Mouse (Mus musculus): Measurements from ENCODE around the gene Ubxn1. TPM values are rescaled to one million over a fixed set of nuclear protein-coding genes. Genes with fewer than 3 reads are reported as not detected.

The Ubxn1 gene
- polyA plus RNA-seq, 1 experiment from 2014 or later, result 197 TPM

DNA sequence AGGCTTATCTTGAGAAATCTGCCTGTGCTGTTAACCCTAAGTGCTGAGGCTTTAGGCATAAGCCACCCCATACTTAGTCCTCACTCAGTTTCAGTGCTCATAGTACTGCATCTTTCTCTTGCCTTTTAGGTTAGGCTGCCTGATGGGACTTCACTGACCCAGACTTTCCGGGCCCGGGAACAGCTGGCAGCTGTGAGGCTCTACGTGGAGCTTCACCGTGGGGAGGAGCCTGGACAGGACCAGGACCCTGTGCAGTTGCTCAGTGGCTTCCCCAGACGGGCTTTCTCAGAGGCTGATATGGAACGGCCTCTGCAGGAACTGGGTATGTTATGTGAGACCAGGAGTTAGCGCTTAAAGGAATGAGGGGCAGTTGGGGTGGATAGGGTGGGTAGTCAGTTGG, 3.7 kb downstream of the Ubxn1 start:
- H3K4me2 ChIP-seq (replicated peaks; ENCODE audit: low read depth, low read length), result no peak overlapping the region
- no peak overlapping the region for H3K27ac ChIP-seq (ENCODE audit: low read depth, low read length)
- no peaks in the 10 kb centered on the region for H3K27me3 ChIP-seq (ENCODE audit: control insufficient read depth, insufficient read depth, low read length)
- no peaks in the 10 kb centered on the region for H3K9me3 ChIP-seq (ENCODE audit: control insufficient read depth, low read length)
- ATAC-seq (ENCODE audit: low FRiP score, low TSS enrichment), result no peak
- no peak overlapping the region for H3K4me3 ChIP-seq (ENCODE audit: low read length)
- no peak overlapping the region for H3K9ac ChIP-seq (ENCODE audit: low read depth, low read length)
- peaks cover 40% of the 10 kb centered on the region for H3K36me3 ChIP-seq (ENCODE audit: control insufficient read depth, insufficient read depth, low read length)
- peaks cover 5% of the 10 kb centered on the region for H3K4me1 ChIP-seq (ENCODE audit: control insufficient read depth, insufficient read depth, low read length)
- 94% methylated on average over 7 of the region's 7 CpGs for WGBS

DNA sequence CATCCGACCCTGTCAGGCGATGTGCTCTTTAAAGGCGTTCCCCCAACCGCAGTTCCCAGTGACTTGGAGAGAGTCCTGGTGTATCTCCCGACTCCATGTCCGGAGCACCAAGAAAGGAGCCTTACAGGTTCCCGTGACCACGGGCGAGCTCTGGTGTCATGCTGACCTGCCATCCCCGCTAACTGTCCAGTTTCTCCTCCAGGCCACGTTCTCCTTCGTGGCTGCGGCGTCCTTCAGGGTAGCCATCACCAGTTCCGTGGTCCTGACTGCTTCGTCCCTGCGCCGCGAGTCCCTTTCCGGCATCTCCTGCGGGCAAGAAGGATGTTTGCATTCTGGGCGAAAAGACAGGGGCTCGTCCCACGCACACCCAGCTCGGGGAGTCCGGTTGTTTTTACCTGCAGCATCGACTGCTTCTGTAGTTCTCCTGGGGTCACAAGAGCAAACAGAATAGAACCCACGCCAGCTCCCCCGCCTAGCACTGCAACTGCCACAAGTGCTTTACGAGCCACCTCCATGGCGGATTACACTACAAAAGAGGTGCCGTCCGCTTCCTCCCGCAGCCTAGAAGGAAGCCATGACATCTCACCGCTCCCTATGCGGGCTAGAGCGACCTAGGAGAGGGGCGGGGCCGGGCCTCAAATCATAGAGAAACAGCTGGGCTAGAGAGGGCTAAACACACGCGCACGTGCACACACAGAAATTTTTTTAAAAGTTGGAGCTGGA, 9.2 kb downstream of the Ubxn1 start, which contains the start of gene Uqcc3:
TSS of gene Uqcc3 (minus strand) at position 613 of the 723 bp plus-strand sequence.
- under 1% methylated on average over 42 of the region's 42 CpGs for WGBS

GRCm38 (mm10) chr19:8881034-8881392, 9.7 kb downstream of the Ubxn1 start:
- H3K4me1 ChIP-seq (ENCODE audit: control insufficient read depth, insufficient read depth, low read length), result no peaks in the 10 kb centered on the region
- H3K4me3 ChIP-seq (ENCODE audit: low read length), result peak overlapping the region; percentile 76
- peak overlapping the region; percentile 76 for H3K4me2 ChIP-seq (replicated peaks; ENCODE audit: low read depth, low read length)
- H3K36me3 ChIP-seq (ENCODE audit: control insufficient read depth, insufficient read depth, low read length), result peaks cover 9% of the 10 kb centered on the region; the same call in 1 of the 2 replicates
- WGBS, result 18% methylated on average over 3 of the region's 3 CpGs
- no peaks in the 10 kb centered on the region for H3K27me3 ChIP-seq (ENCODE audit: control insufficient read depth, insufficient read depth, low read length)
- no peak; the same call in 1 of the 2 replicates for ATAC-seq (ENCODE audit: low FRiP score, low TSS enrichment)
- H3K9ac ChIP-seq (ENCODE audit: low read depth, low read length), result peak overlapping the region; percentile 85
- no peak overlapping the region for H3K27ac ChIP-seq (ENCODE audit: low read depth, low read length)
- no peaks in the 10 kb centered on the region for H3K9me3 ChIP-seq (ENCODE audit: control insufficient read depth, low read length)

More for the DNA sequence above, 9.2 kb downstream of the Ubxn1 start, which contains the start of gene Uqcc3:
- H3K36me3 ChIP-seq (ENCODE audit: control insufficient read depth, insufficient read depth, low read length), result peaks cover 15% of the 10 kb centered on the region
- H3K4me3 ChIP-seq (ENCODE audit: low read length), result peak within 1 kb of the TSS; percentile 76
- H3K9me3 ChIP-seq (ENCODE audit: control insufficient read depth, low read length), result no peaks in the 10 kb centered on the region
- H3K27ac ChIP-seq (ENCODE audit: low read depth, low read length), result peak within 1 kb of the TSS; percentile 89
- ATAC-seq (ENCODE audit: low FRiP score, low TSS enrichment), result peak; percentile 97
- no peaks in the 10 kb centered on the region for H3K27me3 ChIP-seq (ENCODE audit: control insufficient read depth, insufficient read depth, low read length)
- peak within 1 kb of the TSS; percentile 85 for H3K9ac ChIP-seq (ENCODE audit: low read depth, low read length)
- H3K4me1 ChIP-seq (ENCODE audit: control insufficient read depth, insufficient read depth, low read length), result no peaks in the 10 kb centered on the region
- peak within 1 kb of the TSS; percentile 76 for H3K4me2 ChIP-seq (replicated peaks; ENCODE audit: low read depth, low read length)

DNA sequence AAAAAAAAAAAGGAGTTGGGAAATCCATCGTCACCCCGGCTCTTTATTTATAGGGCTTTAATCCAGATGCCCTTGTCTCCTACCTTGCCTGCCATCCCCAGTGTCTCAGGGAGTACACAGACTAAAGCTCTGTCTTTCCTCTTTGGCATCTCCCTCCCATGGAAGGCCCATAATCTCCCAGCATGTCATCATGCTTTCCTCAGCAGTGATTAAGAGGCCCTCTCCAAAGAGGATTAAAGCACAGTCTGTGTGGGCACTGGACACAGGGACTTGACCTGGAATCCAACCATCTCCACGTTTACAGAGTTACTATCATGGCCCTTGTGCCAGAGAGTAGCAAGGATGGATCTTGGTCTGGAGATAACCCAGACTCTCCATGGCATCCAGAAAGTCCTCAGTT, 12.3 kb downstream of the Ubxn1 start, which contains the start of the genes Lbhd1 and Gm49403:
TSS of gene Lbhd1 (plus strand) at position 117 of the 400 bp plus-strand sequence.
TSS of gene Gm49403 (plus strand) at position 315 of the 400 bp plus-strand sequence.
- Histone ChIP-seq H3K27ac (ENCODE audit: low read depth, low read length) (no peak within 1 kb of the TSS), H3K36me3 (ENCODE audit: control insufficient read depth, insufficient read depth, low read length) (no peaks in the 10 kb centered on the region), H3K9me3 (ENCODE audit: control insufficient read depth, low read length) (no peaks in the 10 kb centered on the region), H3K4me1 (ENCODE audit: control insufficient read depth, insufficient read depth, low read length) (peaks cover 10% of the 10 kb centered on the region; the same call in 1 of the 2 replicates), H3K4me2 (replicated peaks; ENCODE audit: low read depth, low read length) (no peak within 1 kb of the TSS), H3K4me3 (ENCODE audit: low read length) (no peak within 1 kb of the TSS), H3K27me3 (ENCODE audit: control insufficient read depth, insufficient read depth, low read length) (no peaks in the 10 kb centered on the region), H3K9ac (ENCODE audit: low read depth, low read length) (no peak within 1 kb of the TSS)
- ATAC-seq (ENCODE audit: low FRiP score, low TSS enrichment), result no peak
- WGBS, result 84% methylated on average over 3 of the region's 3 CpGs

DNA sequence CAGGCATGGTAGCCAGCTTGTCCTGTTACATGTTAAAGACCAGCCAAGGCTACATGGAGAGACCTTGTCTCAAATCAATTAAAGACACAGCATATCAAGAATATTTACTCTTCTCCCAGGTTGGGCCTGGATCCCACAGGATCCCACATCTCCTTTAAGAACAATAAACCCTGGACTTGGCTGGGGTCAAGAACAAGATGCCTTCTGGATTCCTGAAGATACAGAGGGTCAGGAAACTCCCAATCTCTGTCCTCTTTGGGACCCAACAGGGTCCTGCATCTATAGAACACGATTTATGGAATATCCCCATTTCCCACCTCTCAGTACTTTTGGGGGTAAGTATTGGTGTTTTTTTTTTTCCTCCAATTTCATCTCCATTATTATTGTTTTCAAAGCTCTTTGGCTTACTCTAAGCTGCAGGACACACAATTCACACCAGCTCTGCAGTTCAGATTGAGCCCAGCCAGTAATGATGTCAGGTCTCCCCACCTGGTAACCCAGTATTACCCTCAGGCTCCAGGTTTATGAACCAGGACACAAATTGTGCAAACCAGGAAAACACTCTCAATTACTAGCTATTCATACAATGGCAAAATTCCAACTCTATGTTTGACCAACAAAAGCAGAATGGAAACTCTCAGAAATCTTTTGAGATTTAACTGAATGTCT, 15.8 kb downstream of the Ubxn1 start:
- Histone ChIP-seq H3K27me3 (ENCODE audit: control insufficient read depth, insufficient read depth, low read length) (no peaks in the 10 kb centered on the region), H3K4me1 (ENCODE audit: control insufficient read depth, insufficient read depth, low read length) (peaks cover 10% of the 10 kb centered on the region; the same call in 1 of the 2 replicates), H3K36me3 (ENCODE audit: control insufficient read depth, insufficient read depth, low read length) (peaks cover 13% of the 10 kb centered on the region; the same call in 1 of the 2 replicates), H3K27ac (ENCODE audit: low read depth, low read length) (peak overlapping the region; percentile 87; the same call in 1 of the 2 replicates), H3K9ac (ENCODE audit: low read depth, low read length) (peak overlapping the region; percentile 86; the same call in 1 of the 2 replicates), H3K9me3 (ENCODE audit: control insufficient read depth, low read length) (no peaks in the 10 kb centered on the region), H3K4me2 (replicated peaks; ENCODE audit: low read depth, low read length) (peak overlapping the region; percentile 66), H3K4me3 (ENCODE audit: low read length) (peak overlapping the region; percentile 56)
- WGBS, result 68% methylated on average over 1 of the region's 1 CpGs
- no peak for ATAC-seq (ENCODE audit: low FRiP score, low TSS enrichment)

GRCm38 (mm10) chr19:8887585-8888463, 16.5 kb downstream of the Ubxn1 start:
- no peak for ATAC-seq (ENCODE audit: low FRiP score, low TSS enrichment)
- Histone ChIP-seq H3K9ac (ENCODE audit: low read depth, low read length) (peak overlapping the region; percentile 86), H3K9me3 (ENCODE audit: control insufficient read depth, low read length) (no peaks in the 10 kb centered on the region), H3K27ac (ENCODE audit: low read depth, low read length) (peak overlapping the region; percentile 87), H3K4me2 (replicated peaks; ENCODE audit: low read depth, low read length) (peak overlapping the region; percentile 66), H3K4me1 (ENCODE audit: control insufficient read depth, insufficient read depth, low read length) (peaks cover 10% of the 10 kb centered on the region; the same call in 1 of the 2 replicates), H3K4me3 (ENCODE audit: low read length) (peak overlapping the region; percentile 56), H3K27me3 (ENCODE audit: control insufficient read depth, insufficient read depth, low read length) (no peaks in the 10 kb centered on the region), H3K36me3 (ENCODE audit: control insufficient read depth, insufficient read depth, low read length) (peaks cover 13% of the 10 kb centered on the region; the same call in 1 of the 2 replicates)
- WGBS, result 14% methylated on average over 19 of the region's 19 CpGs

DNA sequence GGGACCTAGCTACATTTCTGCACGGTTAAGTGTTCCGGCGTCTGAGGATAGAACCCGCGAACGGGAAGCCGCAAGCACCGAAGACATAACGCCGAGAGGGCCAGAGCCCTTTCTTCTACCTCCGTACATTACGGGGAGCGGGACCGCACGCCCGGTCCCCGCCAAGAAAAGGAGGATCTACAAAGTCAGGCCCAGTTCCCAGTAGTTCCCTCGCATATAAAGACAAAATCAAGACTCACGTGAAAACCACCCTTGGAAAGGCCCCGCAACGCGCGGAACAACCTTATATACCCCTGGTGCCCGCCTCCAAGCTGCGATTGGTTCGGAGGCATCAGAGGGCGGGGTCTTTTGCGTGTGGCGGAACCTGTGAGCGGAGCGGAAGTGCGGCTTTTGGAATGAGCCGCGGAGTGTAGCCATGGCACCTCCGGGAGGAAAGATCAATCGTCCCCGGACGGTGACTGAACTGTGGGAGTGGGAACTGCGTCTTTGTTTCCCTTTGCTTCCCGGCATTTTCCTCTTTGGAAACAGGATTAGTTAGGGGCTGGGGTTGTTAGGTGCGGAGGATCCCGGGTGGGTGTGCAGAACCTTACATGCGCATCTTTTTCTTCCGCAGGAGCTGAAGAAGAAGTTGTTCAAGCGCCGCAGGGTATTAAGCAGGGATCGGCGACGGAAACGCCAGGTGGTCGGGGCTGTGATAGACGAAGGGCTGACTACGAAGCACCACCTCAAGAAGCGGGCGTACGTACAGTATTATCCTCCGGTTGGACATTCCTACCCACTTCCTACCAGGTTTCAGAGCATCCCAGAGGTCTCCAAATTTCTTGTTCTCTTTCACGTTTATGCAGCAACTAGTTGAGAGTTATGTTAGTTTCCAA, 17.5 kb downstream of the Ubxn1 start, which contains the start of the genes 1810009A15Rik and Gm49416:
TSS of gene 1810009A15Rik (plus strand) at position 343 of the 875 bp plus-strand sequence.
TSS of gene Gm49416 (plus strand) at position 416 of the 875 bp plus-strand sequence.
- H3K4me2 ChIP-seq (replicated peaks; ENCODE audit: low read depth, low read length), result peak within 1 kb of the TSS; percentile 66
- H3K9me3 ChIP-seq (ENCODE audit: control insufficient read depth, low read length), result no peaks in the 10 kb centered on the region
- H3K9ac ChIP-seq (ENCODE audit: low read depth, low read length), result peak within 1 kb of the TSS; percentile 86
- H3K27me3 ChIP-seq (ENCODE audit: control insufficient read depth, insufficient read depth, low read length), result no peaks in the 10 kb centered on the region
- 1% methylated on average over 58 of the region's 58 CpGs for WGBS
- H3K27ac ChIP-seq (ENCODE audit: low read depth, low read length), result peak within 1 kb of the TSS; percentile 87
- peak; percentile 92 for ATAC-seq (ENCODE audit: low FRiP score, low TSS enrichment)
- peaks cover 10% of the 10 kb centered on the region; the same call in 1 of the 2 replicates for H3K4me1 ChIP-seq (ENCODE audit: control insufficient read depth, insufficient read depth, low read length)
- H3K36me3 ChIP-seq (ENCODE audit: control insufficient read depth, insufficient read depth, low read length), result peaks cover 13% of the 10 kb centered on the region; the same call in 1 of the 2 replicates
- peak within 1 kb of the TSS; percentile 56 for H3K4me3 ChIP-seq (ENCODE audit: low read length)
